Mouse (Mus musculus) heart, embryonic 13.5 days (tissue): ENCODE data around the gene Pdzrn3. TPM values are rescaled to one million over a fixed set of nuclear protein-coding genes. Genes with fewer than 3 reads are reported as not detected.

ENCODE experiments used
- ATAC-seq: fragments of 200-750 bp; cut with Nextera tagmentation; 2 replicates; pipeline ENCODE4 v1.8.0; 2017; ENCODE audit warnings: moderate TSS enrichment; ENCODE audit not compliant: insufficient number of reproducible peaks, low FRiP score, low TSS enrichment; ENCODE audit errors: extremely low read depth
- H3K27ac ChIP-seq: fragments of 300-500 bp; sonication (generic); replicated peaks from 2 replicates; pipeline ENCODE4 v1.5.1; 2015; ENCODE audit warnings: moderate library complexity, mild to moderate bottlenecking, inconsistent platforms
- H3K27me3 ChIP-seq: fragments of 300-500 bp; sonication (generic); replicated peaks from 2 replicates; pipeline ENCODE4 v1.6.1; 2015; ENCODE audit warnings: mild to moderate bottlenecking, inconsistent platforms
- H3K36me3 ChIP-seq: fragments of 300-500 bp; sonication (generic); 2 replicates; pipeline ENCODE4 v1.6.1; 2015; ENCODE audit warnings: mild to moderate bottlenecking, inconsistent platforms
- H3K4me1 ChIP-seq: fragments of 300-500 bp; sonication (generic); 2 replicates; pipeline ENCODE4 v1.6.1; 2015; ENCODE audit warnings: inconsistent platforms
- H3K4me2 ChIP-seq: fragments of 300-500 bp; sonication (generic); 2 replicates; pipeline ENCODE4 v1.6.1; 2015; ENCODE audit warnings: inconsistent platforms, mild to moderate bottlenecking, moderate library complexity
- H3K4me3 ChIP-seq: fragments of 300-500 bp; sonication (generic); 2 replicates; pipeline ENCODE4 v1.5.1; 2015; ENCODE audit warnings: moderate library complexity, mild to moderate bottlenecking, inconsistent platforms
- H3K9ac ChIP-seq: fragments of 300-500 bp; sonication (generic); 2 replicates; pipeline ENCODE4 v1.6.1; 2015; ENCODE audit warnings: inconsistent platforms, mild to moderate bottlenecking, moderate library complexity
- H3K9me3 ChIP-seq: fragments of 300-500 bp; sonication (generic); 2 replicates; pipeline ENCODE4 v1.6.1; 2016; ENCODE audit warnings: inconsistent platforms
- WGBS: fragments of 180-500 bp; shearing (Covaris S2); methylation state at CpG from one replicate; pipeline ENCODE4 v1.1.7; 2015; ENCODE audit warnings: mixed read lengths; 5-methylcytosine and 5-hydroxymethylcytosine counted together
- polyA plus RNA-seq: library from polyadenylated mRNA; unstranded; fragments of >200 nt; fragmentation: Nextera tagmentation; extraction: Ambion mirVana; gene quantifications from 2 replicates; pipeline ENCODE4 v1.2.1, GENCODE M21; 2015

The Pdzrn3 gene
- polyA plus RNA-seq, 1 experiment from 2014 or later: 9.8 TPM

GRCm38 (mm10) chr6:101351100-101351499 lies 26.6 kb downstream of the Pdzrn3 start:
- Histone ChIP-seq H3K9me3 (no peaks in the 10 kb centered on the region), H3K4me1 (peaks cover 69% of the 10 kb centered on the region), H3K36me3 (peaks cover 2% of the 10 kb centered on the region; the same call in 1 of the 2 replicates), H3K4me2 (no peak overlapping the region), H3K4me3 (no peak overlapping the region), H3K27me3 (no peaks in the 10 kb centered on the region), H3K27ac (peak overlapping the region; percentile 87), H3K9ac (no peak overlapping the region)
- WGBS: 48% methylated on average over 1 of the region's 1 CpGs
- ATAC-seq: no peak

- H3K36me3 ChIP-seq: peaks cover 2% of the 10 kb centered on the region; the same call in 1 of the 2 replicates
- no peak overlapping the region for H3K4me3 ChIP-seq
- H3K27me3 ChIP-seq: no peaks in the 10 kb centered on the region
- ATAC-seq: no peak
- WGBS: 21% methylated on average over 7 of the region's 7 CpGs
- no peaks in the 10 kb centered on the region for H3K9me3 ChIP-seq
- H3K9ac ChIP-seq: peak overlapping the region; percentile 53
- peak overlapping the region; percentile 37 for H3K4me2 ChIP-seq
- peaks cover 69% of the 10 kb centered on the region for H3K4me1 ChIP-seq
- H3K27ac ChIP-seq: peak overlapping the region; percentile 87
Measured at GRCm38 (mm10) chr6:101350414-101350973, 27.2 kb downstream of the Pdzrn3 start.

- Histone ChIP-seq H3K4me1 (peaks cover 69% of the 10 kb centered on the region), H3K4me3 (no peak overlapping the region), H3K4me2 (no peak overlapping the region), H3K27ac (no peak overlapping the region), H3K9me3 (no peaks in the 10 kb centered on the region), H3K36me3 (peaks cover 2% of the 10 kb centered on the region; the same call in 1 of the 2 replicates), H3K27me3 (no peaks in the 10 kb centered on the region), H3K9ac (no peak overlapping the region)
- 72% methylated on average over 5 of the region's 5 CpGs for WGBS
- no peak for ATAC-seq
Measured at GRCm38 (mm10) chr6:101348496-101348895, 29.2 kb downstream of the Pdzrn3 start.

- 52% methylated on average over 7 of the region's 7 CpGs for WGBS
- Histone ChIP-seq H3K36me3 (no peaks in the 10 kb centered on the region), H3K27me3 (no peaks in the 10 kb centered on the region), H3K9me3 (no peaks in the 10 kb centered on the region), H3K4me2 (no peak overlapping the region), H3K27ac (peak overlapping the region; percentile 41), H3K4me1 (peaks cover 76% of the 10 kb centered on the region), H3K4me3 (no peak overlapping the region), H3K9ac (no peak overlapping the region)
- ATAC-seq: no peak
Measured at GRCm38 (mm10) chr6:101340051-101340450, 37.6 kb downstream of the Pdzrn3 start.

- Histone ChIP-seq H3K4me3 (no peak overlapping the region), H3K27me3 (no peaks in the 10 kb centered on the region), H3K9me3 (no peaks in the 10 kb centered on the region), H3K4me1 (peaks cover 76% of the 10 kb centered on the region), H3K4me2 (no peak overlapping the region), H3K36me3 (no peaks in the 10 kb centered on the region), H3K9ac (no peak overlapping the region), H3K27ac (no peak overlapping the region)
- WGBS: 76% methylated on average over 10 of the region's 10 CpGs
- no peak for ATAC-seq
Measured at GRCm38 (mm10) chr6:101337842-101338528, 39.7 kb downstream of the Pdzrn3 start.

- no peak overlapping the region for H3K4me2 ChIP-seq
- no peaks in the 10 kb centered on the region for H3K27me3 ChIP-seq
- H3K36me3 ChIP-seq: no peaks in the 10 kb centered on the region
- 69% methylated on average over 10 of the region's 10 CpGs for WGBS
- no peak overlapping the region for H3K9ac ChIP-seq
- no peak overlapping the region for H3K4me3 ChIP-seq
- ATAC-seq: no peak
- H3K4me1 ChIP-seq: peaks cover 79% of the 10 kb centered on the region
- H3K9me3 ChIP-seq: no peaks in the 10 kb centered on the region
- H3K27ac ChIP-seq: no peak overlapping the region
Measured at GRCm38 (mm10) chr6:101336660-101337059, 41.0 kb downstream of the Pdzrn3 start.

- Histone ChIP-seq H3K4me1 (peaks cover 83% of the 10 kb centered on the region), H3K27ac (peak overlapping the region; percentile 34), H3K4me2 (no peak overlapping the region), H3K9me3 (no peaks in the 10 kb centered on the region), H3K27me3 (no peaks in the 10 kb centered on the region), H3K9ac (no peak overlapping the region), H3K4me3 (no peak overlapping the region), H3K36me3 (no peaks in the 10 kb centered on the region)
- no peak for ATAC-seq
- WGBS: 81% methylated on average over 1 of the region's 1 CpGs
Measured at GRCm38 (mm10) chr6:101335744-101336143, 42.0 kb downstream of the Pdzrn3 start.

- Histone ChIP-seq H3K27ac (peak overlapping the region; percentile 30; the same call in 1 of the 2 replicates), H3K36me3 (no peaks in the 10 kb centered on the region), H3K4me1 (peaks cover 84% of the 10 kb centered on the region), H3K4me2 (no peak overlapping the region), H3K9ac (no peak overlapping the region), H3K4me3 (no peak overlapping the region), H3K9me3 (no peaks in the 10 kb centered on the region), H3K27me3 (no peaks in the 10 kb centered on the region)
- WGBS: 63% methylated on average over 3 of the region's 3 CpGs
- no peak for ATAC-seq
Measured at GRCm38 (mm10) chr6:101334495-101334894, 43.2 kb downstream of the Pdzrn3 start.

GRCm38 (mm10) chr6:101330392-101330791 lies 47.3 kb downstream of the Pdzrn3 start:
- Histone ChIP-seq H3K36me3 (no peaks in the 10 kb centered on the region), H3K27ac (peak overlapping the region; percentile 89), H3K9me3 (no peaks in the 10 kb centered on the region), H3K9ac (peak overlapping the region; percentile 30; the same call in 1 of the 2 replicates), H3K4me3 (no peak overlapping the region), H3K4me2 (no peak overlapping the region; the same call in 1 of the 2 replicates), H3K27me3 (no peaks in the 10 kb centered on the region), H3K4me1 (peaks cover 97% of the 10 kb centered on the region)
- WGBS: 19% methylated on average over 5 of the region's 5 CpGs
- no peak for ATAC-seq

- peaks cover 94% of the 10 kb centered on the region for H3K4me1 ChIP-seq
- peak overlapping the region; percentile 89 for H3K27ac ChIP-seq
- H3K9me3 ChIP-seq: no peaks in the 10 kb centered on the region
- peak overlapping the region; percentile 61 for H3K9ac ChIP-seq
- H3K4me3 ChIP-seq: no peak overlapping the region
- ATAC-seq: no peak
- WGBS: 26% methylated on average over 6 of the region's 6 CpGs
- H3K36me3 ChIP-seq: no peaks in the 10 kb centered on the region
- peak overlapping the region; percentile 32 for H3K4me2 ChIP-seq
- H3K27me3 ChIP-seq: no peaks in the 10 kb centered on the region
Measured at GRCm38 (mm10) chr6:101329499-101329898, 48.2 kb downstream of the Pdzrn3 start.

GRCm38 (mm10) chr6:101328514-101328913 lies 49.2 kb downstream of the Pdzrn3 start:
- no peak for ATAC-seq
- Histone ChIP-seq H3K9ac (peak overlapping the region; percentile 58; the same call in 1 of the 2 replicates), H3K4me1 (peaks cover 84% of the 10 kb centered on the region), H3K36me3 (no peaks in the 10 kb centered on the region), H3K4me3 (no peak overlapping the region), H3K27me3 (no peaks in the 10 kb centered on the region), H3K4me2 (peak overlapping the region; percentile 7; the same call in 1 of the 2 replicates), H3K9me3 (no peaks in the 10 kb centered on the region), H3K27ac (peak overlapping the region; percentile 89)
- WGBS: 30% methylated on average over 5 of the region's 6 CpGs
